Mouse (Mus musculus): ENCODE results near the gene Slit3.

DNA sequence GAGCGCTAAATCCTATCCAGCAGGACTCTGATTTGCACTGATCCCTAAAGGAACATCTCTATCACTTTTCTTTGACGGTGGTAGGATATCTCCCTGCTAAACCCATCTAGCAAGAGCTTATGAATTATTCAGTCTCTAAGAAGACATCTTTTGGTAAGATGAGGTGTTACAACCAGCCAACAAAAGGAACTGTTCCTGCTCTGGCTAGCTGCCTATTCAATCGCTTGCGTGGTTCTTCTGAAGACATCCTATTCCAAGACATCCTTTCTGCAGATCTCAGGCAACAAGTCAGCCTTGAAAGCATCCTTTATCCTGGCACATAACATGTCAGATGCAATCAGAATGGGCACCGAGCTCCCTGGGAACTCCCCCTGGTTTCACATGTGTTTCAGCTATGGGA, 81.3 kb downstream of the Slit3 start:
- TF ChIP-seq CTCF (IDR thresholded peaks at IDR 0.05; ENCODE audit: low read depth, low read length) (no peak), GATA1 (IDR thresholded peaks at IDR 0.05; ENCODE audit: borderline replicate concordance, low read length) (no peak), GATA2 (IDR thresholded peaks at IDR 0.05; ENCODE audit: borderline replicate concordance, low read depth, low read length) (no peak)

All from G1E (cell line).